Mouse (Mus musculus) mature B cell (primary cell): Measurements from ENCODE around the gene Ccl17.

Experiments used
- in situ Hi-C: fragments of 300-500 bp; cut with MboI; formaldehyde crosslinking; loops from 2 replicates; pipeline ENCODE4 v1.14.3; 2019

Ccl17 gene

DNA sequence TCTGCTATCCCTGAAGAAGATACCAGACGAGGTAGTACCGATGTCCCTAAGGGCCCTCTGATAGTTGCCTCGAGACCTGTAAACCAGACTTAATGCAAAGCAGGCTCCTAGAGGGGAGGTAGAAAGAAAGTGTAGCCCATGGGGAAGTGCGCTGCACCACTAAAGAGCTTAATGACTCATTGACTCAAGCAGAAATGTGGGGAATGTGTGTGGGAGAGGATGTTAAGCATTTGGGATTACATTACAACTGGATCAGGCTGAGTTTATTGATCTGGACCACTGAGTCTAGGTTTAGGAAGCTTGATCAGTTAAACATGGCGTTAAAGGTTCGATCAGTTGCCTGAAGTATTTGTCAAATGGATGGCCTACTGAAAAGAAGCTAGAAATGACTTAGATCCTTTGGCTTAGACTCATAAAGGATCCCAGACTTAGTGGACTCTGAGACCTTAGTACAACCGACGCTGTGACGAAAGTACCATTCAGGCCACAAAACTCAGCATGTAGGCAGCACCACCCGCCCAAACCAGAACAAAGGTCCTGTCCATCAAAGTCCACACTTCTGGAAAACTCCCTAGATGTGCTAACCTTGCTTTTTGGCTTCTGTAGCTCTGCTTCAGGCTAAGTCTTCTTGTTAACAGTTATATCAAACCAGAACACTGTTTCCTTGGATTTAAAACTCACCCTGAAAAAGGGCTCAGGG, 20.8 kb upstream of the Ccl17 start:
- in situ Hi-C loops: no loop called here

DNA sequence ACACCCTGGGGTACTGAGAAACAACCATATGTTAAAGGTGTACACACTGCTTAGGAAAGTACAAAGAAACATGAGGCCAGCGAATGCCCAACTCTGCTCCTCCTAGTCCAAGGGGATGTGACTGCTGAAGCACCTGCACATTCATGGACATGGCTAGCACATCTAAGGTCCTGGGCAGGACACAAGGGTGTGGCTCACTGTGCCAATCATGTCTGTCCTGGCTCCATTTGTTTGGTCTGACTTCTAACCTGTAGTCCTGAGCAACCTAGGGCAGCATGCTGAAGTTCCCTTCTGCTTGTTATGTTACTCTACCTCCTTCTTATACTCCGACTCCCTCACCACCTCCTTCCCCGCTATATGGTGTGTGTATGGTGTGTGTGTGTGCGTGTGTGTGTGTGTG, 15.9 kb upstream of the Ccl17 start:
- in situ Hi-C loops: no loop called here

- in situ Hi-C loops: no loop called here
Observed at GRCm38 (mm10) chr8:94794782-94795181, 15.5 kb upstream of the Ccl17 start.

GRCm38 (mm10) chr8:94800278-94800968, 9.8 kb upstream of the Ccl17 start:
- in situ Hi-C loops: no loop called here

GRCm38 (mm10) chr8:94801293-94802095, 8.8 kb upstream of the Ccl17 start:
- in situ Hi-C loops: no loop called here

DNA sequence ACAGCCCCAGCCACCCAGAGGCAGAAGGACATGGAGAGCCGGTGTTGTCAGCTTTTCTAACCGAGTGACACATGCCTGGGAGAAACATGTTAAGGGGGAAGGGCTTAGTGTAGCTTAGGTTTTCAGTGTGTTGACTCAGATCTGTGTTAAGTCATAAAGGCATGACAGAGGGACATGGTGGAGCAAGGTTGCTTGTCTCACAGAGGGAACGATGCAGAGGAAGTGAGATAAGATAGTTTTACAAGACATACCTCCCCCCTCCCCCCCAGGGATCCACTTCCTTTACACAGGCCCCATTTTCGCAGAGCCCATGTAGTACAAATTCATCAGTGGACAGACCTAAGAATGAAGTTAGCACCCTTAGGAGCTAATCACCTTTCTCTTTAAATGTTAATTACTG, 7.9 kb upstream of the Ccl17 start:
- in situ Hi-C loops: no loop called here

DNA sequence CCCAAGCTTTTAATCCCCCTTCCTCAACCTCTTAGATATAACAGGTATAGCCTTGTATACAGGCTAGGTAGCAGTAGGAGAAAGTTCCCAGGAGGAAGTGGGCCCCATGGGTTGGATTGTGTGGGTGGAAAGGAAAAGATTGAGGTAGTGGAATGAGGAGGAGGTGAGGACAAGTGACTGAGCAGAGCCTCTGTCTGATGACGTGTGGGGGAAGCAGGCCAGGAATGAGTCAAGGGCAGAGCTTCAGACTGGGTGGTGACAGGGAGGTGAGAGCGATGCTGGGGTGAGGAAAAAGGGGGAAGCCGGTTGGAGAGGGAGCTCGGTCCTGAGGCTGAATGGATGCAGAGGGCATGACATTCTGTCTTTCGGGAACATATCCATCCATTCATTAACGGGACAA, 6.7 kb upstream of the Ccl17 start:
- in situ Hi-C loops: no loop called here

- in situ Hi-C loops: no loop called here
Observed at GRCm38 (mm10) chr8:94804546-94805340, 5.5 kb upstream of the Ccl17 start.

DNA sequence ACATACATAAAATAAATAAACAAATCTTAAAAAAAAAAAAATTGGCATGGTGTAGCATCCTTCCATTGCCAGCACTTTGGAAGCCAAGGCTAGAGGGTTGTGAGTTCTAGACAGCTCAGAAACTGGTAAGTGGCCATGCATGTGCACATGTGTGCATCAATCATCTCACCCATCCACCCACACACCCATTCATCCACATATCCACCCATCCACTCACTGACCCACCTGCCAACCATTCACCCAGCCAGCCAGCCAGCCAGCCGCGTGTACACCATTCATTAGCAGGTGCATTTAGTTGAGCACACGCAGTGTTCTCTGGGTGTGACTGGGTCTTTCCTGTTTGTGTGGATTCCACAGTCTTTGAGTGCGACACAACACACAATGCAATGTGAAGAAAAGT, 4.4 kb upstream of the Ccl17 start:
- in situ Hi-C loops: no loop called here

- in situ Hi-C loops: no loop called here
Observed at GRCm38 (mm10) chr8:94807506-94807905, 2.7 kb upstream of the Ccl17 start.

GRCm38 (mm10) chr8:94808372-94808771, 1.9 kb upstream of the Ccl17 start:
- in situ Hi-C loops: no loop called here

GRCm38 (mm10) chr8:94810855-94811254, 602 bp downstream of the Ccl17 start:
- in situ Hi-C loops: no loop called here

- in situ Hi-C loops: no loop called here
Observed at GRCm38 (mm10) chr8:94811654-94812053, 1.4 kb downstream of the Ccl17 start.

DNA sequence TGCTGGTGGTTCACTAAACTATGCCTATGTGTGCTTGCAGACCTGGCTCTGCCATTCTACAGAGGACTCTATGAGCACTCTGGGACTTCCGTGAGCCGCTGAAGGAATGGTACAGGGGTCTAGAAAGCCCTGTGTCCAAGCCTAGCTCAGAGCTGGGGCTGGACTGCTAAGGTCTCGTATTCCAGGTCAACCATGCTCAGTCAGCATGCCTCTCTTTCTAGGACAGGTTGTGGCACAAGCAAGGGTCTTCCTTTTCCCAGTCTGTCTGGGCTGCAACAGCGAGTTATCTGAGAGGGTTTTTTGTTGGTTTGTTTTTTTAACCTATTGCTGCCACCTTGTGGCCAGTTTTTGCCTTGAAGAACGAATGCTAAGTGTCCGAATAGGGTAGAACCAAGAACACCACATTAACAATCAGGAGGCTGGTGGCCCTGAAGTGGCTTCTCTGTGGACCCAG, 2.4 kb downstream of the Ccl17 start:
- in situ Hi-C loops: no loop called here

- in situ Hi-C loops: no loop called here
Observed at GRCm38 (mm10) chr8:94814556-94814955, 4.3 kb downstream of the Ccl17 start.

GRCm38 (mm10) chr8:94817933-94818332, 7.7 kb downstream of the Ccl17 start:
- in situ Hi-C loops: loop anchor here (5.0 kb wide), 1 partner anchor 116 kb away; no protein-coding TSS in a partner anchor

DNA sequence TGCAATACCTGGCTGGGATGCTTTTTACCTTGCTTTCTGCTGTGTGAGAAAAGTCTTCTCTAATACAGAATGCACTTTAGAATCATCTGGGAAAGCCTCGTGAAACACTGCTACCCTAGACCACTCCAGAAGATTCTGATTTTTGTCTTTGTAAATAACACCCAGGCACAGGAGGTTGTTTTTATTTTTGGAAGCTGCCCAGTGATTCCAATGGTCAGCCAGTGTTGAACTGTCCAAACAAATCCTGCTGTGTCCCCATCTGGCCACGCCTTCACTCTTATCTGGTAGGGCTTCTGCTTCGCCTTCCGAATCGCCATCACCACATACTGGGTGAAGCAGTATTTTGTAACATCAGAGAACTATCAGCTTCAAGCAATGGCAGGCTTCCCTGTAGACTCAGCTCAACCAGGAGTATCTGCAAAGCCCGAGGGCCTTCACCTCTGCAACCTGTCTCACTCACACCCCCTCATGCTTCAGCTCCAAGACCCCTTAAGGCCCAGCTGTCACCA, 9.5 kb downstream of the Ccl17 start:
- in situ Hi-C loops: loop anchor here (5.0 kb wide), 1 partner anchor 117 kb away; no protein-coding TSS in a partner anchor

DNA sequence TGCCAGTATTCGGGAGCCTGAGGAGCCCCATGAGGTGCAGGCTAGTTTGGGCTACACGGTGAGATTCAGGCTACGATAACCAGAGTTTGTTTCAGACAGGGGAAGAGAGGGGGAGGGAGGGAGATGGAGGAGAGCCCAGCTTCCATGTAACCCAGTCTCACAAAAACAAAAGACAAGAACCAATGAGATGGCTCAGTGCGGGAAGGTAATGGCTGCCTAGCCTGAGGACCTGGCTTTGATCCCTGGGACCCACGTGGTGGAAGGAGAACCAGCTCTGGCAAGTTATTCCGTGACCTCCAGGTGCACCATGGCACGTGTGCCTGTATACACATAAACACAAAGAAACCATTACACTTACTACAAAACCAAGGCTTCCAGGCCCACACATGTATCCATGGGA, 10.3 kb downstream of the Ccl17 start:
- in situ Hi-C loops: no loop called here

DNA sequence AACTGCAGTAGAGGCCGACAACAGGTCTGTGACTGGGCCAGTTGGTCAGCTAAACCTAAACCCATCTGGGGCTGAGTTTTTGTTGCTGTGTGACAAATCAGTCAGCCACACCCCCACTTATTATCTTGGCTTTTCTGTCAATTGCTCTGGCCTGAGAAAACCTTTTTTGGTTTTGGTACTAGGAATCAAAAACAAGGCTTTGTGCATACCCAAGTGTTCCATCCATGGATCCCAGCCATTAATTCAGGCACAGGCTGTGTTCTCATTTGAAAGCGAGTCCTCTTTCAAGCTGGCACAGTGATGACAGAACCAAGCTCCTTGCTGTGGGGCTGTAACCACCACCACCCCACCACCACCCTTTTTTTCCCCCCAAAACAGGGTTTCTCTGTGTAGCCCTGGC, 11.1 kb downstream of the Ccl17 start:
- in situ Hi-C loops: no loop called here

DNA sequence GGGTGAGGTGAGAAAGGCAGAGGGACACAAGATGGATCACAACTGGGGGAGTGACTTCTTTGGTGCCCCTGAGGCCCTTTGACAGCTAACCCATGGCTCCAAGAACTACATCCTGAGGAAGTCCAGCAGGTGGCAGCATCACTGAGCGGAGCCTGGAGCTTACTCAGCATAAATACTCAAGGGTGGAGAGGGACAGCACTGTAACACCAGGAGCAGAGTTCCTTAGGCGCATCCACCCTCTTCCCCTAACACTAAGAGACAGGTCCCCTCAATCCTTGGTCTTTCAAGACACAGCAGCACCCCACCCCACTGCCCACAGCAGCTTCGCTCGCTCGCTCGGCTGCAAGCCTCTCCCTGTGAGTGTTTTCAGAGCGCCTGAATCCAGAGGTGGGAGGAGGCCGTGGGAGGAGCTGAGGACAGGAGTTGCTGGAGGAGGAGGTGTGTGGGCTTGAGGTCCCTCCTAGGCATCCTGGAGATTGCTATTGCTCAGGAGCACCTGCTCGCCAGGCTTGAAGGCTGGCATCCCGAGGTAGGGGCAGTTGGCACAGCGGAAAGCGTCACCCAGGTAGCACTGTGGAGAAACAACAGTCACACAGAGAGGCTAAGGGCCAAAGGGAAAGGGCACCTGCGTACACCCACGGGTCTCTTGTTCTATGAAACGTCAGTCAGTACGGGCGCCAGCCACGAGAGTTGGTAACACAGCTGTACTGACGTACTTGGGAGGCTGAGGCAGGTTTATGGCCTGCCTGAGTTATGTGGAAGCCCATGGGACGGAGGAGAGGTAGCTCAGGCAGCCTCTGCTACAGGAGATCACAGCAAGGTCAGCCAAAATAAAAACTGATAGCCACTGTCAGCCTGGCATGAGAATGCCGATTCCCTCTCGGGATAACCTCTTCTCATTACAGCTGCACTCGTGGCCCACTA, 12.6 kb downstream of the Ccl17 start:
- in situ Hi-C loops: no loop called here
